Mouse (Mus musculus) CD4-positive helper T cell, adult 2 months (primary cell): Measurements from ENCODE around the gene Ccl19.
"Not testable (repeated sequence)": the region's sequence is repeated elsewhere in the genome, so short reads cannot be mapped to it uniquely, and the experiment has no call there.

ENCODE experiments used
- DNase-seq: peaks from one replicate; pipeline ENCODE4 v3.0.0-alpha.2; 2012; ENCODE audit warnings: low read depth, missing footprints, low spot score

Ccl19 gene

GRCm38 (mm10) chr4:42756477-42756876 is at the start of gene Ccl19:
TSS of gene Ccl19 (minus strand) at chr4:42756577.
- DNase-seq, result not testable (repeated sequence)

GRCm38 (mm10) chr4:42773893-42774292 is 17.5 kb upstream of the Ccl19 start, which contains the start of gene Ccl21a:
TSS of gene Ccl21a (minus strand) at chr4:42773993.
- not testable (repeated sequence) for DNase-seq

GRCm38 (mm10) chr4:42735245-42735644 is 21.1 kb downstream of the Ccl19 start, which contains the start of gene 4930578G10Rik:
TSS of gene 4930578G10Rik (plus strand) at chr4:42735545.
- DNase-seq, result not testable (repeated sequence)
